Mouse (Mus musculus) G1E (cell line): Measurements from ENCODE around the gene Olfr645.

Experiments used
- CTCF ChIP-seq: IDR thresholded peaks from 2 replicates; pipeline ENCODE4 v1.5.1; 2012; ENCODE audit warnings: low read depth, low read length, inconsistent platforms, mixed read lengths
- GATA1 ChIP-seq: IDR thresholded peaks from 2 replicates; pipeline ENCODE4 v1.6.1; 2012; ENCODE audit warnings: borderline replicate concordance, low read length, inconsistent platforms, mixed read lengths
- GATA2 ChIP-seq: IDR thresholded peaks from 2 replicates; pipeline ENCODE4 v1.6.1; 2012; ENCODE audit warnings: low read depth, low read length, inconsistent platforms, borderline replicate concordance
- POLR2AphosphoS5 ChIP-seq: IDR thresholded peaks from 2 replicates; pipeline ENCODE4 v1.6.1; 2012; ENCODE audit warnings: low read depth, low read length, inconsistent platforms; ENCODE audit not compliant: insufficient replicate concordance
- TAL1 ChIP-seq: conservative IDR thresholded peaks from 2 replicates; pipeline ENCODE4 v1.6.1; 2012; ENCODE audit warnings: low read depth, low read length, inconsistent platforms, mixed read lengths

GRCm38 (mm10) chr7:104071769-104072168 is 13.5 kb downstream of the Olfr645 start, which contains the start of gene Olfr644:
- TF ChIP-seq TAL1: no peak
- TF ChIP-seq CTCF: no peak
- TF ChIP-seq GATA2: no peak
- TF ChIP-seq GATA1: no peak
- no peak for TF ChIP-seq POLR2AphosphoS5
